Mouse (Mus musculus) erythroblast, embryonic 14.5 days (primary cell): ENCODE data around the gene Plekhh1.

Source experiments
- GATA1 ChIP-seq: IDR thresholded peaks from 2 replicates; pipeline ENCODE4 v1.6.1; 2012; ENCODE audit warnings: low read length, inconsistent platforms, mixed read lengths
- TAL1 ChIP-seq: IDR thresholded peaks from 3 replicates; pipeline ENCODE4 v1.6.1; 2012; ENCODE audit warnings: low read length, inconsistent platforms, mixed read lengths

DNA sequence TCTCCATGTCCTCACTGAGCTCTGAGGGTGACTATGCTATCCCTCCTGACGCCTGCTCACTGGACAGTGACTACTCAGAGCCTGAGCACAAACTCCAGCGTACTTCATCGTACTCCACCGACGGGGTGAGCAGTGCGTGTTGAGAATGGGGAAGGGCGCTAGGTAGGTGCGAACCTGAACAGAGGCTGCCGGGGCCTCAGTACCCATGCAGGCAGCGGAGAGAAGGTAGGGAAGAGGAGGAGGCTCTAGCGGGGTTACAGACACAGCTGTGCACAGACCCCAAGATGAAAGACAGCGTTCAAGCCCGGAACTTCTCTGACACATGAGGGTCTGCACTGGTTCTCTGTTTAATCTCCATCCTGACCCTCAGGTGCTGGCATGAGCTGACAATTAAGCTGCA is 35.5 kb downstream of the Plekhh1 start:
- TF ChIP-seq TAL1 (no peak), GATA1 (no peak)
